Mouse (Mus musculus) monocyte, adult 2 months (primary cell): ENCODE results near the gene 1110032F04Rik.

Experiments
- DNase-seq, 2 experiments: peaks; one replicate each; pipeline ENCODE4 v3.0.0; 2022; ENCODE audit warnings: low spot score in 2 of 2, low read depth in 1 of 2

1110032F04Rik gene

DNA sequence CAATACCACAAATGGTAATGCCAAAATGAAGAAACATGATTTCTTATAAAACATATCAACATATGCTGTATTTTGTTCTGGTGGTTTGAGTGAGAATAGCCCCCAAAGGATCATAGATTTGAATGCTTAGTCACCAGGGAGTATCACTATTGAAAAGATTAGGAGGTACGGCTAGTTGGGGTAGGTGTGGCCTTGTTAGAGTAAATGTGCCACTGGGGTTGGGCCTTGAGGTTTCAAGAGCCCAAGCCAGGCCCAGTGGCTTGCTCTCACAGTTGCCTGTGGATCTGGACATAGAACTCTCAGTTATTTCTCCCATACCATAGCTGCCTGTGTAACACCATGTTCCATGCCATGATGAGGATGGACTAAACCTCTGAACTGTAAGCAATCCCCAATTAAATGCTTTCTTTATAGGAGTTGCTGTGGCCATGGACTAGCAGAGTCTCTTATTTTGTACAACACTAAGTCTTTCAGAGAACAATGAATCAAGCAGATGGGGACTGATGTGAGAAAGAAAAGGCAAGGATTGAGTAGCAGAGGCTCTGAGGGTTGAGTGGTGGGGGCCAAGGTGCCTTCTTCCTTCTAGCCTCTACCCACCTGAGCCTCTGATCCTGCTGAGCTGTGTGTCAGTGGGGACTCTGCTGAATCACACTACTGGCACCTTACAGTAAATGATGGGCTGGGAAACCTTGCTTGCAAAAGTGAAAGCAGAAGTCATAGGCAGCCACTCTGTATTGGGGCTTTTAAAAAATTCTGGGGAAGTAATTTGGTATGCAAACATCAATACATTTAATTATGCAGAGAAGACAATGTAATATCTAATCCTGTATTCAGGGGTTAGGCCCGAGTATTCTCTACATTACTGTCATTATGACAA is 35.8 kb downstream of the 1110032F04Rik start:
- DNase-seq: no peak

DNA sequence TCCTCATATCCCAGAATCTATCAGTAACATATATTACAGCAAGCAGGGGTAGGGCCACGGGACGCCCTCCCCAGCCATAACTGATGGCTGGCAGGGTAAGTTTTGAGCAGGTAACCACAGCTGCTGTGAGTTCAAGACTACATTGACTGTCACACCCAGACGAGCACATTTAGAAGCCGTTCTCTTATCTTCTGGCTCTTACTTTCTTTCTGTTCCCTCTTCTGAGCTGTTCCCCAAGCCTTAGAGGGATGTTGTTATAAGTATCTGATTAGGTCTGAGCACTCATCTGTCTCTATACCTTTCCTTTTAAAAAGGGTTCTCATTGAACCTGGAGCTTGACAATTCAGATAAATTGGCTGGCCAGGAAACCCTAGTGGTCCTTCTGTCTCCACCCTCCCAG is 38.1 kb downstream of the 1110032F04Rik start:
- no peak for DNase-seq
